Mouse (Mus musculus): ENCODE data around the gene Sycp1. TPM values are rescaled to one million over a fixed set of nuclear protein-coding genes. Genes with fewer than 3 reads are reported as not detected.
A peak's percentile ranks its signal among the peaks of the same experiment; 100 is the strongest.

The Sycp1 gene
- not detected in 2 replicates for polyA plus RNA-seq (2014; fragmentation: Nextera tagmentation; extraction: Ambion mirVana)

DNA sequence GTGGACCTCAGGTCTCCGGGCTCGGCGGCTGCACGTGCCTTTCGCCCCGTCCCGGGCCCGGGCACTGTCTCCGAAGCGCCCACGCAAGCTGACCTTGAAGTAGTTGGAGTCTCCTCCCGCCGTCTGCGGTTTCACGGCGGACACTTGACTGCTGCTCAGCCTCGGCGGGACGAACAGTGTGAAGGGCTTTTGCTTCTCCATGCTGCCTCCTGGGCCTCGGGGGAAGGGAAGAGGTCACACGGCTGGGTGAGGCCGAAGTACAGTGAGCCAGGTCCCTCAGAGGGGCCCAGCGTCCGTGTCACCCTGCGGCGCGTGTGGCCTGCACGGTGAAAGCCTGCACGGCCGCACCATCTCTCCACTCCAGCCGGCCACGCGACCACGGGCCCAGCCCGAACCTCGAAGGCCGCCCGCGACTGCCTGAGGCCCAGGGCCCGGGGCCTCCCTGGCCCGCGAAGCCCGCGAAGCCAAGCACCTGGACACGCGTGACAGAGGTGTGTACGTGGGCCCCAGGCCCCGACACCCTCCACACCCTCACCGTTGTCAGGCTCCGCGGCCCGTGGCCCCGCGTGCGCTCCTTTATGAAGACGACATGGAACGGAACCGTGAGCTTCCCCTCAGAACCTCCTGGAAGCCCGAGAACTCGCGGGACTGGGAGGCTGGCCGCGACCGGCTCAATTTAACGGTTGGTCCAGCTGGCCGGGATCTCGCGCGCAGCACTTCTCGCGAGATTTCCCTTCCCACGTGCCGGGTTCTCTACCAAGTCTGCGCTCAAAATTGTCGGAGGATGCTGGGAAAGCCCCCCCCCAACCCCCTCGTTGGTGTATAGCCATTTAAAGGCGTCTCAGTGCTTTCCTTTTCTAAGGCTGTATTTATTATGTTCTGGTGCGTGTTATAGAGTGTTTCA is at the start of gene Sycp1:
Sycp1 (minus strand) TSS at position 650 of the 904 bp plus-strand sequence.
- no peaks in the 10 kb centered on the region for H3K27me3 ChIP-seq (replicated peaks; ENCODE audit: control insufficient read depth, insufficient read depth, low read length)
- H3K9me3 ChIP-seq (ENCODE audit: control insufficient read depth, low read length), result 0 out of 2 replicates have a peak, but pooled peaks cover 6% of the 10 kb centered on the region
- H3K9ac ChIP-seq (ENCODE audit: low read depth, low read length), result no peak within 1 kb of the TSS
- ATAC-seq (ENCODE audit: low read depth), result no peak
- H3K36me3 ChIP-seq (ENCODE audit: control insufficient read depth, insufficient read depth, low read length), result no peaks in the 10 kb centered on the region
- no peak for DNase-seq (ENCODE audit: low spot score)
- 94% methylated on average over 64 of the region's 78 CpGs for WGBS
- no peak within 1 kb of the TSS for H3K4me3 ChIP-seq (ENCODE audit: low read depth, low read length)
- H3K27ac ChIP-seq (replicated peaks; ENCODE audit: low read depth, low read length), result no peak within 1 kb of the TSS
- H3K4me1 ChIP-seq (ENCODE audit: control insufficient read depth, insufficient read depth, low read length), result no peaks in the 10 kb centered on the region
- H3K4me2 ChIP-seq (ENCODE audit: low read depth, low read length), result no peak within 1 kb of the TSS

DNA sequence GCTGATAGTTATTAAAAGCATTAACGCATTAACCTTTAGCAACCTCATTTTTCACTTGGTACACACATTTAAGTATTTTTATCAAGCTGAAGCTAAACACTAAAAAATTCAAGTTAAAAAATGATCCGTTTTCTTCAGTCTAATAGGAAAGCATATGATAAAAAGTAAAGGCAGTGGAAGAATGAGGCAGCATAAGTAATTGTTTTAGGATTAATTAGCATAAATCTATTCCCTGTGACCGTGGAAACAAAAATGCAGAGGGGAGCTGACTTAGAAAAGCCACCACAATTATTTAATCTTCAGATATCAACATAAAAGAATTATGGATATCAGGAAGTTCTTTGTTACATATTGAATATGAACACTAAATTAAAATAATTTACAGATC is 44.4 kb upstream of the Sycp1 start:
- ATAC-seq (ENCODE audit: low read depth) (no peak), DNase-seq (ENCODE audit: low spot score) (no peak)
- Histone ChIP-seq H3K27me3 (replicated peaks; ENCODE audit: control insufficient read depth, insufficient read depth, low read length) (no peaks in the 10 kb centered on the region), H3K27ac (replicated peaks; ENCODE audit: low read depth, low read length) (no peak overlapping the region), H3K9me3 (ENCODE audit: control insufficient read depth, low read length) (no peaks in the 10 kb centered on the region), H3K4me1 (ENCODE audit: control insufficient read depth, insufficient read depth, low read length) (0 out of 2 replicates have a peak, but pooled peaks cover 5% of the 10 kb centered on the region), H3K36me3 (ENCODE audit: control insufficient read depth, insufficient read depth, low read length) (no peaks in the 10 kb centered on the region), H3K4me2 (ENCODE audit: low read depth, low read length) (peak overlapping the region; percentile 7; the same call in 1 of the 2 replicates), H3K9ac (ENCODE audit: low read depth, low read length) (no peak overlapping the region), H3K4me3 (ENCODE audit: low read depth, low read length) (no peak overlapping the region)
- 57% methylated on average over 3 of the region's 3 CpGs for WGBS

DNA sequence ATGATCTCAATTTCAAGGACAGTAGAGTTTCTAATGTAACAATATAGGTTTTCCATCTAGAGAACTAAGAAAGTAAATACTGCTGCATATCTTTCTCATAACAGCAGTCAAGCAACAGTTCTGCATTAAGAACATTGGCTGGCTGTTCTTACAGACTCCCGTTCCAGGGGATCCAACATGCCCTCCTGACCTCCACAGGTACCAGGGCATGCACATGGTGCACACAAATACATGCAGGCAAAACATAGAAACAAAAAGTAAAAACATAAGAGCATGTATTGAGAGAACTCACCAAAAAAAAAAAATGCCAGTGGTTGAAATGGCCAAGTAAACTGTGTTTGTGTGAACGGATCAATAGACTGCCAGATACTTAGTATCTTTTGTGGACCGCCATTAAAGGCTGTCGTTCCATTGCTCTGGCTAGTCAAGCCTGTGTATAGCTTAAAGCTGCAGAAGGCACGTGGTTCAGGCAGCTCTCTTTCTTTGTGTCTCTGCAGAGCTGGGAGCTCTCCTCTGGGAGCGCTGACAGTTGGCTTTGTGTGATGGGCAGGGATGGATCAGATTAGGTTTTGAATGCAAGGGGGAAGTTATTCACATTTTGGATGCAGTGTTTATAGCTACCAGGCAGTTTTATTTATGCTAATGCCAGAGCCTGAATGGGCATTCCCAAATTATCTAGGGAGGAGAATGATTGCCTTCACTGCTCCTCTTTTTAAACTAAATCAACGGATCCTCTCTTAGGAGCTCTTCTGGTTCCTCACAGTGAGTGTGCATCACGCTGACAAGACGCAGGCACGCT is 43.8 kb upstream of the Sycp1 start:
- ATAC-seq (ENCODE audit: low read depth) (peak; percentile 83), DNase-seq (ENCODE audit: low spot score) (peak; percentile 59)
- Histone ChIP-seq H3K36me3 (ENCODE audit: control insufficient read depth, insufficient read depth, low read length) (no peaks in the 10 kb centered on the region), H3K27ac (replicated peaks; ENCODE audit: low read depth, low read length) (no peak overlapping the region), H3K4me1 (ENCODE audit: control insufficient read depth, insufficient read depth, low read length) (0 out of 2 replicates have a peak, but pooled peaks cover 5% of the 10 kb centered on the region), H3K4me3 (ENCODE audit: low read depth, low read length) (no peak overlapping the region), H3K9ac (ENCODE audit: low read depth, low read length) (no peak overlapping the region), H3K9me3 (ENCODE audit: control insufficient read depth, low read length) (no peaks in the 10 kb centered on the region), H3K27me3 (replicated peaks; ENCODE audit: control insufficient read depth, insufficient read depth, low read length) (no peaks in the 10 kb centered on the region), H3K4me2 (ENCODE audit: low read depth, low read length) (peak overlapping the region; percentile 7; the same call in 1 of the 2 replicates)
- WGBS, result 40% methylated on average over 10 of the region's 10 CpGs

DNA sequence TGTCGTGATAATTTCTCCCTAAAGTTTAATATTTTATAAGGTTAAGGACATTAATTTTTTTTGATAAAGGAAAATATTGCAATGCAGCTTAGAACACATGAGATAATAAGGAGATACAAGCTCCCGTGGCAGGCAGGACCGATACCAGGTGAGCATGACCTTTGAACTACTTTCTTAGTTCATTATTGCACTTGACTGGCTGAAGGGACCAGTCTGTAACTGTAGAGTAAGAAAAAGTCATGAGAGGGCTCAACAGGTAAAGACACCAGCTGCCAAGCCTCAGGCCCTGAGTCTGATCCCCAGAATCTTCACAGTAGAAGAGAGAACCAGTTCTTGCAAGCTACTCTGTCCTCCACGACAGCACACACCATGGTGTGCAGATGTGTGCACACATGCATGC is 41.0 kb upstream of the Sycp1 start:
- WGBS, result 80% methylated on average over 4 of the region's 4 CpGs
- Histone ChIP-seq H3K4me1 (ENCODE audit: control insufficient read depth, insufficient read depth, low read length) (0 out of 2 replicates have a peak, but pooled peaks cover 5% of the 10 kb centered on the region), H3K9ac (ENCODE audit: low read depth, low read length) (no peak overlapping the region), H3K27me3 (replicated peaks; ENCODE audit: control insufficient read depth, insufficient read depth, low read length) (no peaks in the 10 kb centered on the region), H3K4me2 (ENCODE audit: low read depth, low read length) (no peak overlapping the region), H3K9me3 (ENCODE audit: control insufficient read depth, low read length) (no peaks in the 10 kb centered on the region), H3K4me3 (ENCODE audit: low read depth, low read length) (no peak overlapping the region), H3K36me3 (ENCODE audit: control insufficient read depth, insufficient read depth, low read length) (no peaks in the 10 kb centered on the region), H3K27ac (replicated peaks; ENCODE audit: low read depth, low read length) (no peak overlapping the region)
- ATAC-seq (ENCODE audit: low read depth), result no peak
- DNase-seq (ENCODE audit: low spot score), result no peak

- no peaks in the 10 kb centered on the region for H3K27me3 ChIP-seq (replicated peaks; ENCODE audit: control insufficient read depth, insufficient read depth, low read length)
- H3K9ac ChIP-seq (ENCODE audit: low read depth, low read length), result no peak overlapping the region
- no peak overlapping the region for H3K4me3 ChIP-seq (ENCODE audit: low read depth, low read length)
- no peak overlapping the region for H3K27ac ChIP-seq (replicated peaks; ENCODE audit: low read depth, low read length)
- H3K36me3 ChIP-seq (ENCODE audit: control insufficient read depth, insufficient read depth, low read length), result no peaks in the 10 kb centered on the region
- 73% methylated on average over 3 of the region's 3 CpGs for WGBS
- H3K9me3 ChIP-seq (ENCODE audit: control insufficient read depth, low read length), result no peaks in the 10 kb centered on the region
- ATAC-seq (ENCODE audit: low read depth) (no peak), DNase-seq (ENCODE audit: low spot score) (no peak)
- no peaks in the 10 kb centered on the region for H3K4me1 ChIP-seq (ENCODE audit: control insufficient read depth, insufficient read depth, low read length)
- no peak overlapping the region for H3K4me2 ChIP-seq (ENCODE audit: low read depth, low read length)
Observed at GRCm38 (mm10) chr3:102970508-102970907, 34.6 kb upstream of the Sycp1 start.

DNA sequence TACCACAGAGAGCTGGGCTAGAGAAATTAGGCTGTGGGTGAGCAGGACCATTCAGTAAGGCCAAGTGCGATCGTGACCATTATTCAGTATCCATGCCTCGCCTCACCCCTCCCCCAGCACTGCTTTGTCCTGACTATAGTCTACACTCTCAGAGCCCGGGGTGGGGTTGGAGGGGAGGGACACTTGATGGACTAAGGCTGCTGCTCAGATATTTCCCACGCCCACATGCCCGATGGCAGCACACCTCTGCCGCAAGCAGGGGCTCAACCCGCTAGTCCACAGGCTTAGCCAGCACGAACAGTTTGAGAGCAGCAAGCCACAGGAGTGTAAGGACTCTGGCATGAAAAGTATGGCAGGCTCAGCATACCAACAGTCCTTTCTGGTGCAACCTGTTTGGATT is 34.2 kb upstream of the Sycp1 start:
- 79% methylated on average over 9 of the region's 9 CpGs for WGBS

GRCm38 (mm10) chr3:102964033-102964432 is 28.1 kb upstream of the Sycp1 start, which contains the start of gene Nr1h5:
Nr1h5 (minus strand) TSS chr3:102964133.
- no peaks in the 10 kb centered on the region for H3K27me3 ChIP-seq (replicated peaks; ENCODE audit: control insufficient read depth, insufficient read depth, low read length)
- no peak for DNase-seq (ENCODE audit: low spot score)
- H3K27ac ChIP-seq (replicated peaks; ENCODE audit: low read depth, low read length), result no peak within 1 kb of the TSS
- no peaks in the 10 kb centered on the region for H3K9me3 ChIP-seq (ENCODE audit: control insufficient read depth, low read length)
- no peak within 1 kb of the TSS for H3K9ac ChIP-seq (ENCODE audit: low read depth, low read length)
- 44% methylated on average over 3 of the region's 3 CpGs for WGBS
- no peaks in the 10 kb centered on the region for H3K36me3 ChIP-seq (ENCODE audit: control insufficient read depth, insufficient read depth, low read length)
- H3K4me3 ChIP-seq (ENCODE audit: low read depth, low read length), result no peak within 1 kb of the TSS
- ATAC-seq (ENCODE audit: low read depth), result no peak
- H3K4me2 ChIP-seq (ENCODE audit: low read depth, low read length), result no peak within 1 kb of the TSS
- no peaks in the 10 kb centered on the region for H3K4me1 ChIP-seq (ENCODE audit: control insufficient read depth, insufficient read depth, low read length)

More for the DNA sequence above, 34.2 kb upstream of the Sycp1 start:
- Histone ChIP-seq H3K9me3 (ENCODE audit: control insufficient read depth, low read length) (no peaks in the 10 kb centered on the region), H3K9ac (ENCODE audit: low read depth, low read length) (no peak overlapping the region), H3K36me3 (ENCODE audit: control insufficient read depth, insufficient read depth, low read length) (no peaks in the 10 kb centered on the region), H3K27ac (replicated peaks; ENCODE audit: low read depth, low read length) (no peak overlapping the region), H3K27me3 (replicated peaks; ENCODE audit: control insufficient read depth, insufficient read depth, low read length) (no peaks in the 10 kb centered on the region), H3K4me1 (ENCODE audit: control insufficient read depth, insufficient read depth, low read length) (no peaks in the 10 kb centered on the region), H3K4me3 (ENCODE audit: low read depth, low read length) (no peak overlapping the region), H3K4me2 (ENCODE audit: low read depth, low read length) (no peak overlapping the region)
- peak; percentile 32 for DNase-seq (ENCODE audit: low spot score)
- ATAC-seq (ENCODE audit: low read depth), result peak; percentile 63; the same call in 1 of the 2 replicates

GRCm38 (mm10) chr3:102955596-102955995 is 19.7 kb upstream of the Sycp1 start:
- Histone ChIP-seq H3K4me1 (ENCODE audit: control insufficient read depth, insufficient read depth, low read length) (no peaks in the 10 kb centered on the region), H3K9ac (ENCODE audit: low read depth, low read length) (no peak overlapping the region), H3K4me3 (ENCODE audit: low read depth, low read length) (no peak overlapping the region), H3K36me3 (ENCODE audit: control insufficient read depth, insufficient read depth, low read length) (no peaks in the 10 kb centered on the region), H3K27ac (replicated peaks; ENCODE audit: low read depth, low read length) (no peak overlapping the region), H3K27me3 (replicated peaks; ENCODE audit: control insufficient read depth, insufficient read depth, low read length) (no peaks in the 10 kb centered on the region), H3K9me3 (ENCODE audit: control insufficient read depth, low read length) (no peaks in the 10 kb centered on the region), H3K4me2 (ENCODE audit: low read depth, low read length) (no peak overlapping the region)
- ATAC-seq (ENCODE audit: low read depth) (no peak), DNase-seq (ENCODE audit: low spot score) (no peak)
- WGBS, result 62% methylated on average over 3 of the region's 3 CpGs

Measured in embryonic facial prominence, embryonic 14.5 days (tissue).